Mouse (Mus musculus) forebrain, embryonic 10.5 days (tissue): ENCODE measurements around the gene Zfp62. TPM values are rescaled to one million over a fixed set of nuclear protein-coding genes. Genes with fewer than 3 reads are reported as not detected.

Source experiments
- DNase-seq: peaks from one replicate; pipeline ENCODE4 v3.0.0-alpha.2; 2017; ENCODE audit warnings: low spot score; ENCODE audit errors: extremely low spot score
- H3K27ac ChIP-seq: fragments of 300-500 bp; sonication (generic); 2 replicates; pipeline ENCODE4 v1.5.1; 2016; ENCODE audit warnings: mild to moderate bottlenecking
- H3K27me3 ChIP-seq: fragments of 300-500 bp; sonication (generic); 2 replicates; pipeline ENCODE4 v1.6.1; 2016; ENCODE audit warnings: mild to moderate bottlenecking; ENCODE audit not compliant: poor library complexity, severe bottlenecking
- H3K36me3 ChIP-seq: fragments of 300-500 bp; sonication (generic); replicated peaks from 2 replicates; pipeline ENCODE4 v1.6.1; 2016; ENCODE audit warnings: mild to moderate bottlenecking, moderate library complexity
- H3K4me1 ChIP-seq: fragments of 300-500 bp; sonication (generic); 2 replicates; pipeline ENCODE4 v1.6.1; 2016
- H3K4me3 ChIP-seq: fragments of 300-500 bp; sonication (generic); 2 replicates; pipeline ENCODE4 v1.5.1; 2016; ENCODE audit warnings: mild to moderate bottlenecking, moderate library complexity
- H3K9me3 ChIP-seq: fragments of 300-500 bp; sonication (generic); 2 replicates; pipeline ENCODE4 v1.6.1; 2016; ENCODE audit warnings: mild to moderate bottlenecking, moderate library complexity
- WGBS: fragments of 180-500 bp; shearing (Covaris S2); methylation state at CpG from one replicate; pipeline ENCODE4 v1.1.7; 2016; 5-methylcytosine and 5-hydroxymethylcytosine counted together
- polyA plus RNA-seq: library from polyadenylated mRNA; unstranded; fragments of >200 nt; fragmentation: Nextera tagmentation; extraction: Ambion mirVana; gene quantifications from 2 replicates; pipeline ENCODE4 v1.2.1, GENCODE M21; 2016

Gene Zfp62
- polyA plus RNA-seq, 1 experiment from 2014 or later: 42.3 TPM

DNA sequence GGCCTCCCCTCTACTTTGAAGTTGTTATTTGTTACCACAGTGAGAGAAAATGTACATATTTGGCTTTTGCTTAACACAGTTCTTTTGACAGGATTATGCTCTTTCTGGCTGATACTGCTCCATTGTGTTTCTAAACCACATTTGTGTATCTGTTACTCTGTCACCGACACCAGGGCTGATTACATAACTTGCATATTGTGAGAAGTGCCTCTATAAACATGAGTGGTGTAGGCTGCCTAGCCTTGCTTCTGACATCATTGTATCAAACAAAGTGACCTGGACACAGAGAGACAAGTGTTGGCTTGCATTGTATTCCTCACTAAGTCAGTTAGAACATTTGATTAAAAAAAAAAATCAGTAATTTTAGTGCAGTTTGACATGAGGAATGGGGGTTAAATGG lies 56.7 kb downstream of the Zfp62 start:
- no peaks in the 10 kb centered on the region for H3K9me3 ChIP-seq
- no peak overlapping the region for H3K27ac ChIP-seq
- H3K27me3 ChIP-seq: no peaks in the 10 kb centered on the region
- no peak for DNase-seq
- H3K36me3 ChIP-seq: peaks cover 70% of the 10 kb centered on the region
- H3K4me1 ChIP-seq: no peaks in the 10 kb centered on the region; the same call in 1 of the 2 replicates
- H3K4me3 ChIP-seq: no peak overlapping the region
- 98% methylated on average over 1 of the region's 1 CpGs for WGBS

- Histone ChIP-seq H3K36me3 (peaks cover 64% of the 10 kb centered on the region), H3K4me3 (no peak overlapping the region), H3K9me3 (no peaks in the 10 kb centered on the region), H3K27me3 (no peaks in the 10 kb centered on the region), H3K4me1 (no peaks in the 10 kb centered on the region; the same call in 1 of the 2 replicates), H3K27ac (no peak overlapping the region)
- no peak for DNase-seq
- 96% methylated on average over 21 of the region's 21 CpGs for WGBS
These were observed 57.7 kb downstream of the Zfp62 start for GRCm38 (mm10) chr11:49260598-49261312.

GRCm38 (mm10) chr11:49261313-49261855 lies 58.3 kb downstream of the Zfp62 start:
- no peak for DNase-seq
- Histone ChIP-seq H3K9me3 (no peaks in the 10 kb centered on the region), H3K36me3 (peaks cover 63% of the 10 kb centered on the region), H3K27me3 (no peaks in the 10 kb centered on the region), H3K27ac (no peak overlapping the region), H3K4me1 (no peaks in the 10 kb centered on the region; the same call in 1 of the 2 replicates), H3K4me3 (no peak overlapping the region)
- WGBS: 92% methylated on average over 14 of the region's 14 CpGs

GRCm38 (mm10) chr11:49262286-49262685 lies 59.2 kb downstream of the Zfp62 start:
- Histone ChIP-seq H3K4me3 (no peak overlapping the region), H3K27me3 (no peaks in the 10 kb centered on the region), H3K4me1 (no peaks in the 10 kb centered on the region; the same call in 1 of the 2 replicates), H3K9me3 (no peaks in the 10 kb centered on the region), H3K36me3 (peaks cover 58% of the 10 kb centered on the region), H3K27ac (no peak overlapping the region)
- no peak for DNase-seq
- WGBS: 94% methylated on average over 5 of the region's 5 CpGs

DNA sequence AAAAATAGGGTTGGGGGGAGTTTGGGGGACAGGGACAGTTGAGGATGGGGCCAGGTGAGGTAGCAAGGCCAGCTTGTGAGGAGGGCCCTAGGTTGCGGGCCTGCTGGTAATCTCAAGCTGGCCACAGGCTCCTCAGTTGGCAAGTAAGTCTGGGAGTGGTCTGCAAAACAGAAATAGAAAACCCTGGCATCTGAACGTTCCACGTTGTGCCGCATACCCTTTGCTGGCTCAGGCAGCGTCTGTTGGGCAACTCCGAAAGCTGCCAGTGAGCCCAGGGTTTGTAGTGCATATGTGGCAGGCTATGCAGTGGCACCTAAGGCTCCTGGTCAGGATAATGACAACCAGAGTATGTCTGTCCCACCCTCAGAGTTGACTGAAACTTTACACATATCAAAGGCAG lies 60.1 kb downstream of the Zfp62 start:
- WGBS: 95% methylated on average over 6 of the region's 6 CpGs
- H3K4me1 ChIP-seq: no peaks in the 10 kb centered on the region; the same call in 1 of the 2 replicates
- H3K4me3 ChIP-seq: no peak overlapping the region
- H3K36me3 ChIP-seq: peaks cover 53% of the 10 kb centered on the region
- DNase-seq: no peak
- H3K9me3 ChIP-seq: no peaks in the 10 kb centered on the region
- H3K27me3 ChIP-seq: no peaks in the 10 kb centered on the region
- no peak overlapping the region for H3K27ac ChIP-seq

- Histone ChIP-seq H3K9me3 (no peaks in the 10 kb centered on the region), H3K27me3 (no peaks in the 10 kb centered on the region), H3K27ac (no peak overlapping the region), H3K4me3 (no peak overlapping the region), H3K4me1 (no peaks in the 10 kb centered on the region; the same call in 1 of the 2 replicates), H3K36me3 (peaks cover 53% of the 10 kb centered on the region)
- no peak for DNase-seq
- WGBS: 94% methylated on average over 7 of the region's 7 CpGs
These were observed 61.0 kb downstream of the Zfp62 start for GRCm38 (mm10) chr11:49264081-49264480.

DNA sequence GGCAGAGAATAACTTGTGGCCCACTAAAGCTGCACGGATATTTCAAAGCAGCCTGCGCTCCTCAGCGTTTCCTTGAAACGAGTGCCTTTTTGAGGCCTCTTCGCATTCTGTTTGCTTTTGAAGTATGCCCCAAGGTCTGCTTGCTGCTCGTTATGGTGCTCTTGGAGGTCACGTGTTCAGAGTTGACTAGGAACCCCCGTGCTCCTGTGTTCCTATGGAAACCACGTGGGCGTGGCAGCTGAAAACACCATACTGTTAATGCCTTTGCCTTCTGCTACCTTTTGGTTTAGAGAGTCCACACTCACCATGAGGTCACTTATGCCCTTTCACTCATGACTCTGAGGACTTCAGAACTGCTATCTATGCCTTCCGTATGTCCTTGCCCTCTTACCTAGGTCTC lies 61.5 kb downstream of the Zfp62 start:
- Histone ChIP-seq H3K4me3 (no peak overlapping the region), H3K36me3 (peaks cover 50% of the 10 kb centered on the region), H3K9me3 (no peaks in the 10 kb centered on the region), H3K4me1 (no peaks in the 10 kb centered on the region; the same call in 1 of the 2 replicates), H3K27ac (no peak overlapping the region), H3K27me3 (no peaks in the 10 kb centered on the region)
- DNase-seq: no peak
- WGBS: 85% methylated on average over 11 of the region's 11 CpGs

GRCm38 (mm10) chr11:49265101-49265500 lies 62.0 kb downstream of the Zfp62 start:
- no peak overlapping the region for H3K4me3 ChIP-seq
- H3K27ac ChIP-seq: no peak overlapping the region
- DNase-seq: no peak
- H3K27me3 ChIP-seq: no peaks in the 10 kb centered on the region
- H3K4me1 ChIP-seq: no peaks in the 10 kb centered on the region; the same call in 1 of the 2 replicates
- peaks cover 45% of the 10 kb centered on the region for H3K36me3 ChIP-seq
- 87% methylated on average over 8 of the region's 8 CpGs for WGBS
- no peaks in the 10 kb centered on the region for H3K9me3 ChIP-seq

- Histone ChIP-seq H3K9me3 (no peaks in the 10 kb centered on the region), H3K4me1 (no peaks in the 10 kb centered on the region; the same call in 1 of the 2 replicates), H3K27me3 (no peaks in the 10 kb centered on the region), H3K27ac (no peak overlapping the region), H3K4me3 (no peak overlapping the region), H3K36me3 (peaks cover 29% of the 10 kb centered on the region)
- DNase-seq: no peak
- WGBS: 87% methylated on average over 6 of the region's 6 CpGs
These were observed 63.6 kb downstream of the Zfp62 start for GRCm38 (mm10) chr11:49266671-49267070.

DNA sequence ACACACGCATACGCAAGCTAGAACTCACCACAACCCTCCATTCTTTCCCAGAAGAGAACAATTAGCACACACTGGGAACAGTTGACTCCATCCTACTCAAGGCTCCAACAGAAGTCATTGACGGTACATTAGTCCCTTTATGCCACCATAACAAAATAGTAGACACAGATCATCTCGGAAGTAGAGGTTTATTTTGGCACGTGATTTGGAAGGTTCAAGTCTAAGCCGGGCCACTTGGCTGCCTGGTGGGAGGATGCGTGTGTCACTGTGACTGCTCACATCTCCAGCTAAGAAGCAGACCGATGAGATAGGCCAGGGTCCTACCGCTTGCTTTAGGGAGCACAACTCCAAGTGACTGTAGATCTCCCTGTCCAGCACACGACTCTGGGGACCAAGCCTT lies 64.2 kb downstream of the Zfp62 start:
- Histone ChIP-seq H3K27ac (no peak overlapping the region), H3K4me3 (no peak overlapping the region), H3K36me3 (peaks cover 23% of the 10 kb centered on the region), H3K4me1 (no peaks in the 10 kb centered on the region; the same call in 1 of the 2 replicates), H3K9me3 (no peaks in the 10 kb centered on the region), H3K27me3 (no peaks in the 10 kb centered on the region)
- DNase-seq: no peak
- whole genome bisulfite sequencing: 92% methylated on average over 10 of the region's 10 CpGs

DNA sequence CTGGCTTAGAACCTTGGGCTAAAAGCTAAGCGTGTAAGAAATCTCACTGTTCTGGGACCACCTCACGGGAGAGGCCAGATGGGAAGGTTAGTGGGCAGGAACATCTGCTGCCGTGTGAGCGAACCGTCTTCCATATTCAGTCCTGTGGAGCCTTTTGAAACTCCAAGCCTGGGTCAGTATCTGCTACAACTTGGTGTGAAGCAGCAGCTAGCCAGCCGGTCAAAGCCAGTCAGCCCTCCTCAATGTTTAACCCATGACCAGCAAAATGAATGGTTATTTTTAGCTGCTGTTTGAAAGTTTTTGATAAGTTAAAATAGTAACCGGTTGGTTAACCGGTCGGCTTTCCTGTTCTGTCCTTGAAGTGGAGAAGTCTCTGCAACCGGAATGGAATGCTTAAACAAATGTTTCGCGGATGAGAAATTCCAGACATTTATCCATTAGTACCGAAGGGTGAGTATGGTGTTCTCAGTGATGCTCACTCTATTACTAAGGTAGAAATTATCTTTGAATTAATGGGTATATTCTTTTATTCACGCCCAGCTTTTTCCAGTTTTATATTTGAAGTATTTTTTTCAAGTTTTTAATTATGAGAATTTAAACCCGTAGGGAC lies 65.0 kb downstream of the Zfp62 start:
- no peaks in the 10 kb centered on the region for H3K27me3 ChIP-seq
- H3K9me3 ChIP-seq: no peaks in the 10 kb centered on the region
- H3K4me3 ChIP-seq: no peak overlapping the region
- H3K4me1 ChIP-seq: no peaks in the 10 kb centered on the region; the same call in 1 of the 2 replicates
- H3K36me3 ChIP-seq: peaks cover 15% of the 10 kb centered on the region
- H3K27ac ChIP-seq: no peak overlapping the region
- DNase-seq: no peak
- 92% methylated on average over 15 of the region's 15 CpGs for WGBS
